Mouse (Mus musculus) heart, postnatal 14 days (tissue): ENCODE results near the gene Tprn. TPM values are rescaled to one million over a fixed set of nuclear protein-coding genes. Genes with fewer than 3 reads are reported as not detected.

Source experiments
- total RNA-seq, 2 experiments: library from RNA; stranded (reverse); gene quantifications; 2 replicates each; pipeline ENCODE4 v1.2.3; 2021

Gene Tprn
- total RNA-seq, 2 experiments from 2014 or later: 5.7 to 7.6 TPM

Other genes with a start within 250 kb of the Tprn start
- gene Nsmf, start 208.3 kb upstream of the Tprn start, total RNA-seq: 10 to 100 TPM; 33.6 to 35.4 TPM
- gene Entpd8, start 182.3 kb upstream of the Tprn start, total RNA-seq: not detected
- gene Noxa1, start 167.5 kb upstream of the Tprn start, total RNA-seq: not detected
- gene Nrarp, start 81.9 kb upstream of the Tprn start, total RNA-seq: 10 to 100 TPM; 14.0 to 15.0 TPM
- 1 to 10 TPM; 5.0 to 5.5 TPM for gene Tor4a, start 65.7 kb upstream of the Tprn start, total RNA-seq
- gene Nelfb, start 51.1 kb upstream of the Tprn start, total RNA-seq: 10 to 100 TPM; 35.7 to 36.2 TPM
- not detected for gene Stpg3, start 48.0 kb upstream of the Tprn start, total RNA-seq
- gene Fam166a, start 43.9 kb upstream of the Tprn start, total RNA-seq: not detected
- 100 to 1,000 TPM; 205 to 231 TPM for gene Tubb4b, start 37.9 kb upstream of the Tprn start, total RNA-seq
- not detected for gene Slc34a3, start 28.3 kb upstream of the Tprn start, total RNA-seq
- not detected for gene Rnf224, start 25.8 kb upstream of the Tprn start, total RNA-seq
- gene Rnf208, start 20.4 kb upstream of the Tprn start, total RNA-seq: under 1 TPM; 0.41 to 0.63 TPM
- not detected for gene Cysrt1, start 20.2 kb upstream of the Tprn start, total RNA-seq
- gene AL732309.1, start 15.8 kb upstream of the Tprn start, total RNA-seq: 1 to 10 TPM; 1.9 to 2.4 TPM
- 10 to 100 TPM; 12.7 to 13.4 TPM for gene Tmem203, start 7.2 kb upstream of the Tprn start, total RNA-seq
- gene Ssna1, start 9.8 kb downstream of the Tprn start, total RNA-seq: 10 to 100 TPM; 38.3 to 46.9 TPM
- gene Anapc2, start 9.9 kb downstream of the Tprn start, total RNA-seq: 10 to 100 TPM; 44.0 to 44.1 TPM
- gene Tmem210, start 25.5 kb downstream of the Tprn start, total RNA-seq: not detected
- under 1 TPM in 1 of 2 experiments, not detected in 1; 0.55 TPM for gene Lrrc26, start 27.3 kb downstream of the Tprn start, total RNA-seq
- gene Grin1, start 56.6 kb downstream of the Tprn start, total RNA-seq: not detected
- gene Man1b1, start 69.7 kb downstream of the Tprn start, total RNA-seq: 10 to 100 TPM; 22.1 to 22.2 TPM
- gene Dpp7, start 93.7 kb downstream of the Tprn start, total RNA-seq: 1 to 10 TPM; 2.7 to 3.9 TPM
- 1 to 10 TPM; 4.5 to 6.0 TPM for gene Uap1l1, start 103.1 kb downstream of the Tprn start, total RNA-seq
- gene Sapcd2, start 109.7 kb downstream of the Tprn start, total RNA-seq: 1 to 10 TPM in 1 of 2 experiments, under 1 TPM in 1; 0.88 to 1.5 TPM
- gene Entpd2, start 133.3 kb downstream of the Tprn start, total RNA-seq: 10 to 100 TPM; 16.1 to 17.0 TPM
- gene Npdc1, start 136.7 kb downstream of the Tprn start, total RNA-seq: 10 to 100 TPM; 33.8 to 37.1 TPM
- not detected for gene Fut7, start 160.6 kb downstream of the Tprn start, total RNA-seq
- gene Abca2, start 166.1 kb downstream of the Tprn start, total RNA-seq: 10 to 100 TPM; 22.0 to 24.4 TPM
- gene Clic3, start 194.2 kb downstream of the Tprn start, total RNA-seq: 1 to 10 TPM; 3.0 to 3.9 TPM
- 10 to 100 TPM; 22.9 to 23.4 TPM for gene Paxx, start 198.5 kb downstream of the Tprn start, total RNA-seq
- gene Ptgds, start 207.4 kb downstream of the Tprn start, total RNA-seq: 10 to 100 TPM; 30.9 to 38.6 TPM
- not detected for gene Lcn12, start 231.3 kb downstream of the Tprn start, total RNA-seq
- 10 to 100 TPM; 92.0 to 96.2 TPM for gene Fbxw5, start 238.1 kb downstream of the Tprn start, total RNA-seq
- gene C8g, start 239.1 kb downstream of the Tprn start, total RNA-seq: under 1 TPM; 0.51 to 0.98 TPM